Mouse (Mus musculus): ENCODE results near the gene Reep3. TPM values are rescaled to one million over a fixed set of nuclear protein-coding genes. Genes with fewer than 3 reads are reported as not detected.
"Not testable (repeated sequence)": the region's sequence is repeated elsewhere in the genome, so short reads cannot be mapped to it uniquely, and the experiment has no call there.

The Reep3 gene
- polyA plus RNA-seq, 1 experiment from 2014 or later = 34.5 TPM

DNA sequence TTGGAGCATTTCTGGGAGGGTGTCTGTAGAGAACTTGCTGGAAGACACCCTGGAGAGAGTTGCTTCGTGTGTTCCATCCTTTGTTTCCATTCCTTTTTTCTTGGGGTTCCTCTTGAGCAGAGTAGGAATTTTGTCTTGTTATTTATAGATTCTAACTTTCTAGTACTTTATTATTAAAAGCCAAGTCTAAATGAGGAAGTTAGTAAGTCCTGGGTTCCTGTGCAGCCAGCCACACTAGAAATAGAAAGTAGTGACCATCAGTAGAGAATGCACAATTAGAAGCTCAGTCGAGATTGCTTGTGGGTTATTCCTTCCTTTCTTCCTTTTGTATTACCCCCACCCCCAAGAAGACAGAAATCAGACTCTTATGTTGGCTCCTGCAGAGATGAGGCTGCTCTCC, 27.0 kb upstream of the Reep3 start:
- H3K4me3 ChIP-seq (replicated peaks) = no peak overlapping the region
- H3K36me3 ChIP-seq = no peaks in the 10 kb centered on the region
- H3K27me3 ChIP-seq (replicated peaks) = no peaks in the 10 kb centered on the region
- H3K9ac ChIP-seq (replicated peaks) = no peak overlapping the region
- ATAC-seq (ENCODE audit: low FRiP score) = no peak
- H3K27ac ChIP-seq (replicated peaks) = no peak overlapping the region
- no peaks in the 10 kb centered on the region for H3K9me3 ChIP-seq (replicated peaks)
- peaks cover 54% of the 10 kb centered on the region for H3K4me1 ChIP-seq
- 42% methylated on average over 2 of the region's 2 CpGs for WGBS
- no peak overlapping the region for H3K4me2 ChIP-seq

DNA sequence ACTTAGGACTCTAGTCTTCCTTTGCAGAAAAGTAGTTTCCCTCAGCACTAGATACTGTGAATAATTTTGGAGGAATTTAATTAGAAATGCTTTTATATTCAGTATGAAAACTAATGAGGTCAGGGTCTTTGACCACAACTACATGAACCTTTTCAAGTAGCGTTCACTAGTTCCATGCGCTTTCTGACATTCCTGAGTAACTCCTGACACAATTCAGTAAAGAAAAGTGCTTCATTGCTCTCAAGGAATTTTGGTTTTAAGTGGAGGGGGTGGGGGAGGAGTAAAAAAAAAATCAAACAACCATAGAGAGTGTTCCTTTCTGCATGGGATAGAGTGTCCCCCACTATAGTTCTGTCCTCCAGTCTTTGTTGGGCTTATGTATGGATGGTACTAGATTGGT, 23.9 kb upstream of the Reep3 start:
- H3K27me3 ChIP-seq (replicated peaks) = no peaks in the 10 kb centered on the region
- H3K27ac ChIP-seq (replicated peaks) = no peak overlapping the region
- 81% methylated on average over 2 of the region's 2 CpGs for WGBS
- H3K4me2 ChIP-seq = no peak overlapping the region
- H3K9me3 ChIP-seq (replicated peaks) = no peaks in the 10 kb centered on the region
- H3K4me3 ChIP-seq (replicated peaks) = no peak overlapping the region
- H3K36me3 ChIP-seq = no peaks in the 10 kb centered on the region
- ATAC-seq (ENCODE audit: low FRiP score) = no peak
- no peak overlapping the region for H3K9ac ChIP-seq (replicated peaks)
- peaks cover 58% of the 10 kb centered on the region for H3K4me1 ChIP-seq

DNA sequence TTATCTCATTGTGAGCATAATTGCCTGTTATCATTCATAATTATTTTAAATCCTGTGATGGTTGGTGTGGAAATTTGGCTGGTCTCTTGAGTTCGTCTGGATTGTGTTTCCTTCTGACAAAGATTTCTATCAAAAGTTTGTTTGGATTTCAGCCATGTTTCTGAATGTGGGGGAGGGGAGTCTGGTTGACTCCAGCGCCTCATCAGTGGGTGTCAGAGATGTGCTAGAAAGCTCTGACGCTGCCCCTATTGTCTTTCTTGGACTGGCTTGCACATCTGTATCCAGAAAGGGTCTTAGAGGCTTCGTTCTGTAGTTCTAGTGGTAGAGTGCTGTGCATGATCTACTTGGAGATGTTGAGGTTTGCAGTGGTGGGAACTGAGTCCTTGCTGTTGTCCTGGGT, 23.4 kb upstream of the Reep3 start:
- Histone ChIP-seq H3K4me2 (no peak overlapping the region), H3K27ac (replicated peaks) (no peak overlapping the region), H3K4me3 (replicated peaks) (no peak overlapping the region), H3K4me1 (peaks cover 58% of the 10 kb centered on the region), H3K9me3 (replicated peaks) (no peaks in the 10 kb centered on the region), H3K36me3 (no peaks in the 10 kb centered on the region), H3K27me3 (replicated peaks) (no peaks in the 10 kb centered on the region), H3K9ac (replicated peaks) (no peak overlapping the region)
- no peak for ATAC-seq (ENCODE audit: low FRiP score)
- WGBS = 75% methylated on average over 4 of the region's 4 CpGs

DNA sequence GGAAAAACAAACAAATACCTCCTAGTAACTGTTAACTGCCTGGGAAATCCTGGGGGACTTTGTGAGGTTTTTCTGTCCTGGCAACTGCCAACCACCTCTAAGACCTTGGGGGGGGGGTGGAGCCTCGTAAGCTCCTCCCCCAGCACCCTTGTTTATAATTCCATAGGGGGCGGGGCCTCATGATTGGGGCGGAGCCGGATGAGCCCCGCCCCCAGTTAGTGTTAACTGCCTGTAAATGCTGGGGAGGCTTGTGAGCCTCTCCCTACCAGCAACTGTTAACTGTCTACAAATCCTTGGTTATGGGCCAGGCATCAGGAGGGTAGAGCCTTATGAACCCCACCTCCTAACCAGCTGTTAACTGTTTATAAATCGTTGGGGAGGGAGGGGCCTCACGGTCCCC, 22.5 kb upstream of the Reep3 start:
- WGBS = 71% methylated on average over 7 of the region's 7 CpGs
- no peak for ATAC-seq (ENCODE audit: low FRiP score)
- Histone ChIP-seq H3K9me3 (replicated peaks) (no peaks in the 10 kb centered on the region), H3K27me3 (replicated peaks) (no peaks in the 10 kb centered on the region), H3K27ac (replicated peaks) (no peak overlapping the region), H3K4me3 (replicated peaks) (no peak overlapping the region), H3K4me2 (no peak overlapping the region), H3K36me3 (no peaks in the 10 kb centered on the region), H3K4me1 (peaks cover 66% of the 10 kb centered on the region), H3K9ac (replicated peaks) (no peak overlapping the region)

DNA sequence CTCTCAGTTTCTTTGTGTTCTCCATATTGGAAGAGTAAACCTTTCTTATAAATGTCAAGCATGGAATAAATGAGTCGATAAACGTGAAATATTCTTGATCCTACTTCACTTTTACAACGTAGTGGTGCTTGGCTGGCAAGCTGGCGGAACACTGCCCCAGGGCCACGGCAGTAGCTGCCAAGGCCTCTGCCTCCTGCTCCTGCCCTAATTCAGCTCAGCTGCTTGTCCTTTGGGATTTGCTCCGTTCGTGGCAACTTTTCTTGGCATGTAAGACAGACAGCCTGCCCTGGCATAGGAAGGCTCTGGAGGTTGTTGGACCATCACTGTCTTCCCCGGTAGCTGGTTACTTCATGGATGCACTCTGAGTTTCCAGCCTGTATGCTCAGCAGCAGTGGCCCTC, 19.5 kb upstream of the Reep3 start:
- no peak overlapping the region for H3K4me2 ChIP-seq
- peaks cover 55% of the 10 kb centered on the region for H3K4me1 ChIP-seq
- H3K27me3 ChIP-seq (replicated peaks) = no peaks in the 10 kb centered on the region
- H3K9ac ChIP-seq (replicated peaks) = no peak overlapping the region
- no peaks in the 10 kb centered on the region for H3K36me3 ChIP-seq
- WGBS = 30% methylated on average over 8 of the region's 8 CpGs
- H3K27ac ChIP-seq (replicated peaks) = peak overlapping the region; percentile 68
- H3K9me3 ChIP-seq (replicated peaks) = no peaks in the 10 kb centered on the region
- ATAC-seq (ENCODE audit: low FRiP score) = 0 out of 2 replicates have a peak, but pooled peaks have one; percentile 36
- no peak overlapping the region for H3K4me3 ChIP-seq (replicated peaks)

DNA sequence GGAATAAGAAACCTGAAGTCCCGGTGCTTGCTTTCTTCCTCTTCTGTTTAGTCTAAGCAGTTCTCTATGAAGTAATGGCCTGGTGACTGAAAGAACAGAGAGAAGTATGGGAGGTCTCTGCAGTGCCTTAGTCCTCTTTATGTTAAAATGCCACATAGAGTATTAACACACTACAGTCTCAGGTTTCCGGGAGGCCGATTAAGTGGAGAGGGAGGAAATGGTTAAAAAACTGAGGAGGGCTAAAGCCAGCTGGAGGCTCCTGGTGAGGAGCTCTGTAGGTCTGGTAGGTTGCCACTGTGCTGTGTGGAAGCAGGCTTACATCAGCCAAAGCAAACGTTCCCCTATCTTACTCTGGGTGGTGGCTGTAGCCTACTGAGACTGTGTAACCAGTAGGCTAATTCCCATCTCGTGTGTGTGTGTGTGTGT, 18.9 kb upstream of the Reep3 start:
- H3K9ac ChIP-seq (replicated peaks) = no peak overlapping the region
- no peaks in the 10 kb centered on the region for H3K27me3 ChIP-seq (replicated peaks)
- no peaks in the 10 kb centered on the region for H3K36me3 ChIP-seq
- no peak for ATAC-seq (ENCODE audit: low FRiP score)
- peaks cover 61% of the 10 kb centered on the region for H3K4me1 ChIP-seq
- H3K4me2 ChIP-seq = no peak overlapping the region
- WGBS = 30% methylated on average over 5 of the region's 5 CpGs
- no peak overlapping the region for H3K4me3 ChIP-seq (replicated peaks)
- H3K9me3 ChIP-seq (replicated peaks) = no peaks in the 10 kb centered on the region
- peak overlapping the region; percentile 68 for H3K27ac ChIP-seq (replicated peaks)

DNA sequence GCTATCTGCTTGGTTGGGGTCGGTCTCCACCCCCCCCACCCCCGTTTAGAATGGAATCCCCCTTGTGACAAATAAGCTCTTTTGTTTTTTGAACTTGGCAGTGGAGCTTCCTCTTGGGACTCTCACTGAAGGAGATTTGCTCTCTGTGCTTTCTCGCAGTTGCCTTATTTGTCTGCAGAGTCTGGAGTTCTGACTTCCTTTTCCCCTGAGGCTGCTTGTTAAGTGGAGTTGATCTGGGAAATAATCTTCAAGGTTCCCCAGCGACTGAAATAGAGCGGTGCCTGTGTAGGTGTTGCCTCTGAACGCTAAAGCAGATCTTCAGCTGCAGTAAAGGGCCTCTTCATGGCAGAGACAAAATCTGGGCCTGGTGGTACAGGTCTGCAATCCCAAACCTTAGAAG, 18.4 kb upstream of the Reep3 start:
- Histone ChIP-seq H3K36me3 (no peaks in the 10 kb centered on the region), H3K9ac (replicated peaks) (no peak overlapping the region), H3K9me3 (replicated peaks) (no peaks in the 10 kb centered on the region), H3K4me2 (no peak overlapping the region), H3K27ac (replicated peaks) (peak overlapping the region; percentile 68), H3K4me1 (peaks cover 62% of the 10 kb centered on the region), H3K4me3 (replicated peaks) (no peak overlapping the region), H3K27me3 (replicated peaks) (no peaks in the 10 kb centered on the region)
- 0 out of 2 replicates have a peak, but pooled peaks have one; percentile 27 for ATAC-seq (ENCODE audit: low FRiP score)
- WGBS = 15% methylated on average over 6 of the region's 6 CpGs

DNA sequence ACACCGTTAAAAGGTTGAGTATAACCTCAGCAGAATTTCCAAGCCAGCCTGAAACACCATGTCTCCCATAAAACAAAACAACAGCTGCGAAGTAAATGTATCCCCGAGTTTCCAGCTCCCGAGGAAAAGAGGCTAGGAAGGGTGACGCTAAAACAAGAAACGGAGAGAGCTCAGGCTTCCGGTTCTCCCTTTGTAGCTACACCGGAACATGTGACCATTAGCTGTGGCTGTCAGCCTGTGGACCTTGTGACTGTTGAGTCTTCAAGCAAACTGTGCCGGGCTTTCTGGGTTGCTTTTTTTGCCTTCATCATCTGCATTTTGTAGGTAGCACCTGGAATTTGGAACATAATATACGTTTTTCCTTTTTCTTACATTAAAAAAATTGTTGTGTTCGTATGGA, 17.1 kb upstream of the Reep3 start:
- ATAC-seq (ENCODE audit: low FRiP score) = no peak
- peaks cover 57% of the 10 kb centered on the region for H3K4me1 ChIP-seq
- no peaks in the 10 kb centered on the region for H3K27me3 ChIP-seq (replicated peaks)
- H3K9me3 ChIP-seq (replicated peaks) = no peaks in the 10 kb centered on the region
- no peak overlapping the region for H3K9ac ChIP-seq (replicated peaks)
- H3K27ac ChIP-seq (replicated peaks) = no peak overlapping the region
- 86% methylated on average over 11 of the region's 11 CpGs for WGBS
- H3K4me2 ChIP-seq = no peak overlapping the region
- H3K4me3 ChIP-seq (replicated peaks) = no peak overlapping the region
- no peaks in the 10 kb centered on the region for H3K36me3 ChIP-seq

DNA sequence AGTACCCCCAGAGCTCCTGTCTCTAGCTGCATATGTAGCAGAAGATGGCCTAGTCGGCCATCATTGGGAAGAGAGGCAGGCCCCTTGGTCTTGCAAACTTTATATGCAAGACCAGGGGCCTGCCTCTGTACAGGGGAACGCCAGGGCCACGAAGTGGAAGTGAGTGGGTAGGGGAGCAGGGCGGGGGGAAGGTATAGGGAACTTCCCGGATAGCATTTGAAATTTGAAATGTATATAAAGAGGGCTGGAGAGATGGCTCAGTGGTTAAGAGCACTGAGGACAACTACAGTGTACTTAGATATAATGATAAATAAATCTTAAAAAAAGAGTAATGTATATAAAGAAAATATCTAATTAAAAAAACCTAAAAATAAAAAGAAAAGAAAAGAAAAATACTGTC, 16.2 kb upstream of the Reep3 start:
- H3K9me3 ChIP-seq (replicated peaks); H3K4me2 ChIP-seq; H3K27me3 ChIP-seq (replicated peaks); H3K36me3 ChIP-seq; H3K4me3 ChIP-seq (replicated peaks); H3K27ac ChIP-seq (replicated peaks); H3K9ac ChIP-seq (replicated peaks); ATAC-seq (ENCODE audit: low FRiP score): not testable (repeated sequence)
- peaks cover 58% of the 10 kb centered on the region for H3K4me1 ChIP-seq
- 83% methylated on average over 5 of the region's 5 CpGs for WGBS

DNA sequence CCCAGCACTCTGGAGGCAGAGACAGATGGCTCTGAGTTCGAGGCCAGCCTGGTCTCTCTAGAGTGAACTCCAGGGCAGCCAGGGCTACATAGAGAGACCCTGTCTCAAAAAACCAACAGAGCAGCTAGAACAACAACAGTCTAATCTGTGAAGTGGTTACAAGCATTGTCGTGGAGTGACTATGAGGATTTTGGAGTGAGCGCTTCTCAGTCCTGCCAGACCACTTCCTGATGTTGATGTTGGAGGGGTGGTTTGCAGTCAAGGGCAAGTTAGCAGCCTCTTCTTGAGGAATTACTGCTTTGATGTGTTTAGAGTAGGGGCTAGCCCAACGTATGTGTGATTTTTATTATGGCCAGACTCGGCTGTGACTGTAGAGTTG, 15.0 kb upstream of the Reep3 start:
- Histone ChIP-seq H3K27me3 (replicated peaks) (no peaks in the 10 kb centered on the region), H3K9me3 (replicated peaks) (no peaks in the 10 kb centered on the region), H3K36me3 (no peaks in the 10 kb centered on the region), H3K27ac (replicated peaks) (no peak overlapping the region), H3K9ac (replicated peaks) (no peak overlapping the region), H3K4me2 (no peak overlapping the region), H3K4me1 (peaks cover 65% of the 10 kb centered on the region), H3K4me3 (replicated peaks) (no peak overlapping the region)
- 79% methylated on average over 5 of the region's 5 CpGs for WGBS
- ATAC-seq (ENCODE audit: low FRiP score) = no peak

DNA sequence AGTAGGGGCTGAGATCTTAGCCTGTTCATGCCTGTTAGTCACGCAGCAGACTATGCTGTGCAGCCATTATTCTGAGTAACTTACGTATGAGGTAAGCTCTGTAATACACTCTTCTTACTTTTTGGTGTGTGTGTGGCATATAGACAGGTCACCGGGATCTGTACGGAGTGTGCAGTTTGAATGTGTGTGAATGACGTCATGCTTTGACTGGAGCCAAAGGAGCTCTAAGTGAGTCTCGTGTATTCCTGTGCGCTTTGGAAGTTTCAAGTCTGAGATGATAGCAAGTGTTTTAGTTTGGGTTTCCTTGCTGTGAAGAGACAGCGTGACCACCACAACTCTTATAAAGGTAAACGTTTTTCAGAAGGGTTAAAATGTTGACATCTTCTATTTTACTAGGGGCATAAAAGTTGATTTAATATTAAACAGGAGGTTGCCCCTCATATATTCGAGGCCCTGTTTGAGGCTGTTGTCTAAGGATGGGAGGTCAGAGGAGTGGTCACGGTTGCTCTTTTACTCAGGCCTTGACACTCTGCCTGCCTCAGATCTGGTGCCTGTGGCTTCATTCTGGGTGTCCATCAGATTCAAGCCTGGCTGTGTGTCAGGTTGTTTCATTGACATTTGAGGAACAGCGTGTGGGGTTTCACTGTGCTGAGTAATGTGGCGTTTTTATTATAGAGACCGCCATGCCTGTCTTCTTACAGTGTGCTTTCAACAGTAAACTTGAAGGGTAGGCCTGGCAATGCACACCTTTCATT, 14.5 kb upstream of the Reep3 start:
- Histone ChIP-seq H3K4me2 (no peak overlapping the region), H3K27me3 (replicated peaks) (no peaks in the 10 kb centered on the region), H3K9me3 (replicated peaks) (no peaks in the 10 kb centered on the region), H3K4me3 (replicated peaks) (no peak overlapping the region), H3K27ac (replicated peaks) (0 out of 2 replicates have a peak overlapping the region, but pooled peaks have one; percentile 13), H3K9ac (replicated peaks) (no peak overlapping the region), H3K36me3 (no peaks in the 10 kb centered on the region), H3K4me1 (peaks cover 65% of the 10 kb centered on the region)
- ATAC-seq (ENCODE audit: low FRiP score) = no peak
- 65% methylated on average over 14 of the region's 14 CpGs for WGBS

DNA sequence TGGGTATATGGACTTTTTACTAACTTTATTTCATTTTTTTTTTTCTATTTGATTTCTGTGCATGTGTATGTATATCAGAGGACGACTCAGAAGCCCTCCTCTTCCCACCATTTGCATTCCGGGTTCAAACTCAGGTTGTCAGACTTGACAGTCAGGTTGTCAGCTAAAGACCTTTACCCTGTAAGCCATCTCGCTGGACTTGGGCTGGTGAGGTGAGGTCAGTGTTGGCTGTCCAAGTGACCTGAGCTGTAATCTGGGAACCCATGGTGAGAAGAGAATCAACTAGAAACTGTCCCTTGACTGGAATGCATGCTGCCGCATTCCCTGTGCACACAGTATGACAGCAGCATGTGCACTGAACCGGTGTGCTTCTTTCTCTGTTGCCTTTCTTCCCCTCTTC, 12.9 kb upstream of the Reep3 start:
- H3K4me1 ChIP-seq = peaks cover 63% of the 10 kb centered on the region
- H3K9me3 ChIP-seq (replicated peaks) = no peaks in the 10 kb centered on the region
- ATAC-seq (ENCODE audit: low FRiP score) = no peak
- H3K4me3 ChIP-seq (replicated peaks) = no peak overlapping the region
- H3K27me3 ChIP-seq (replicated peaks) = no peaks in the 10 kb centered on the region
- no peak overlapping the region for H3K27ac ChIP-seq (replicated peaks)
- H3K9ac ChIP-seq (replicated peaks) = no peak overlapping the region
- no peaks in the 10 kb centered on the region for H3K36me3 ChIP-seq
- 85% methylated on average over 5 of the region's 5 CpGs for WGBS
- no peak overlapping the region for H3K4me2 ChIP-seq
